Mouse (Mus musculus) kidney, adult 2 months (tissue): ENCODE data around the gene Galnt4.

Experiments used
- CTCF ChIP-seq: fragments of 200-500 bp; conservative IDR thresholded peaks from 2 replicates; pipeline ENCODE4 v1.5.1; 2011; ENCODE audit warnings: low read depth, mild to moderate bottlenecking, control low read depth, low read length, moderate library complexity, mixed read lengths; ENCODE audit not compliant: insufficient read depth, insufficient read length
- POLR2A ChIP-seq: fragments of 200-500 bp; IDR thresholded peaks from one replicate; pipeline ENCODE4 v1.6.1; 2011; ENCODE audit warnings: low read depth, low read length, control low read depth

DNA sequence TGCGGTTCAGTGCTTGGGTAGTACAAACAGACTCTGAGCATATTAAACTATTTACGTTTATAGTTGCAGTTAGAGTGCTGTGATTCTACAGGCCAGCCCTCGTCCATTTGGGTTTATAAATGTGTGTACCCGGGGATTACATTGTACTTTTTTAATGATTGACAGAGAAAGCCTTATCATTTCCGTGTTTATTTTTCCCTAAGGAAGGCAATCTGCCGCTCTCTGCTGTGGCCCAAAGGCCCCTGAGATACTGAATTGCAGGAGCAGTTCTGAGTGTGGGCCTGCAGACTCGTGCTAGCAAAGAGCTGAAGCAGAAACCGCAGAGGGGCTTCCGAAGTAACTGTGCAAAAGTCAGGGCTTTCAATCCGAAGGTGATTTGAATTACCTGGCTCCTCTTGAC lies 9.9 kb downstream of the Galnt4 start:
- TF ChIP-seq CTCF (no peak), POLR2A (no peak)
